Mouse (Mus musculus): ENCODE measurements at regions not wholly inside any gene's neighbourhood (a gene's known extent, or its start where the extent isn't known, plus 50 kb on each side); places are given as distances from the start of the nearest gene placed in this dataset.

DNA sequence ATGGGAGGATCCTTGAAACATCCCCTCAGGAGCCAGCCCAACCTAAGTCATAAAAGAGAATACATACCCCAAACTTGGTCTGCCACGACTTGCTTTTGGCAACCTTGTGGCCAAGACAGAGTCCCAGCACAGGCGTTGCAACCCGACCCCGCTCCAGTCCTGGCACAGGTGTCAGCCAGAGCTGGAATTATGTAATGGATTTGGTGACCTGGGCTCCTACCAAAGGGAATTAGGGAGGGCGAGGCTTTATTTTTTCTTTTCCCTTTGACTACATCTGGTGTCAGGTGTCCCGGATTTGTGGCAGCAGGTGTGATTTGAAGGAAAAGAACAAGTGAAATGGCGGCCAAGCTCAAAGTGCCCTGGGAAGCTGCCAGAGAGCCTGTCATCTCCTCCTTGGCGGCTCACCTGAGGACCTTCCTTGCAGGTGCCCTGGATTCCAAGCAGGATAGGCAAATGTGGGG, 212.9 kb downstream of the Mef2c start:
- TF ChIP-seq MAFK (IDR thresholded peaks at IDR 0.05; ENCODE audit: insufficient read depth, low read depth, low read length) (no peak), HCFC1 (IDR thresholded peaks at IDR 0.05; ENCODE audit: borderline replicate concordance, insufficient read depth, low read length) (no peak), ZNF384 (IDR thresholded peaks at IDR 0.05; ENCODE audit: low read depth, low read length) (no peak), CHD2 (IDR thresholded peaks at IDR 0.05; ENCODE audit: low read depth, low read length) (no peak)
